8 mouse cellular contexts compared by ENCODE assay signal in genomic region chr12:73537499-73538138, GRCm38 (mm10). TPM values are rescaled to one million over a fixed set of nuclear protein-coding genes. Genes with fewer than 3 reads are reported as not detected.
DNase-seq lines count a peak whose midpoint lies in the region; ATAC-seq and TF ChIP-seq lines count a peak whose summit lies in the region.

No protein-coding gene starts in this region.

- peak overlapping the region; percentile 19; the same call in 1 of the 2 replicates for H3K4me2 ChIP-seq in hindbrain, embryonic 16.5 days (ENCODE audit: low read length)
- peak overlapping the region; percentile 66 for H3K4me2 ChIP-seq in liver, embryonic 11.5 days
- H3K4me2 ChIP-seq in stomach, embryonic 15.5 days: peak overlapping the region; percentile 38

- no peak overlapping the region for H3K27ac ChIP-seq in layer of hippocampus, adult 2 months
- H3K27ac ChIP-seq in hindbrain, embryonic 16.5 days (ENCODE audit: low read depth, low read length): no peak overlapping the region
- H3K27ac ChIP-seq in liver, embryonic 11.5 days (ENCODE audit: low read depth, low read length): no peak overlapping the region
- H3K27ac ChIP-seq in stomach, embryonic 15.5 days: no peak overlapping the region

- H3K4me1 ChIP-seq in hindbrain, embryonic 16.5 days (ENCODE audit: control insufficient read depth, insufficient read depth, low read depth, low read length): no peaks in the 10 kb centered on the region
- no peaks in the 10 kb centered on the region; the same call in 1 of the 2 replicates for H3K4me1 ChIP-seq in liver, embryonic 11.5 days (replicated peaks; ENCODE audit: control insufficient read depth, insufficient read depth, low read length)
- 0 out of 2 replicates have a peak, but pooled peaks cover 3% of the 10 kb centered on the region for H3K4me1 ChIP-seq in stomach, embryonic 15.5 days

- ATAC-seq in common myeloid progenitor, adult 5-6 weeks (replicated peaks; ENCODE audit: low read depth, poor library complexity, severe bottlenecking): peak; percentile 80
- no peak for ATAC-seq in hindbrain, embryonic 16.5 days
- ATAC-seq in liver, embryonic 11.5 days (replicated peaks; ENCODE audit: low FRiP score): peak; percentile 61
- ATAC-seq in stomach, embryonic 15.5 days (ENCODE audit: insufficient read depth, low FRiP score, low read depth): peak; percentile 49; the same call in 1 of the 2 replicates
- no peak for ATAC-seq in erythroid progenitor cell, adult 5-6 weeks (replicated peaks; ENCODE audit: low FRiP score, poor library complexity, severe bottlenecking)

- no peak overlapping the region for H3K4me3 ChIP-seq in layer of hippocampus, adult 2 months
- no peak overlapping the region for H3K4me3 ChIP-seq in hindbrain, embryonic 16.5 days (ENCODE audit: low read length)
- peak overlapping the region; percentile 37 for H3K4me3 ChIP-seq in liver, embryonic 11.5 days (ENCODE audit: low read depth, low read length)
- peak overlapping the region; percentile 26; the same call in 1 of the 2 replicates for H3K4me3 ChIP-seq in stomach, embryonic 15.5 days (replicated peaks)

- no peaks in the 10 kb centered on the region for H3K9me3 ChIP-seq in hindbrain, embryonic 16.5 days (ENCODE audit: control insufficient read depth, low read length)
- H3K9me3 ChIP-seq in liver, embryonic 11.5 days (ENCODE audit: control insufficient read depth, low read length): no peaks in the 10 kb centered on the region
- H3K9me3 ChIP-seq in stomach, embryonic 15.5 days: no peaks in the 10 kb centered on the region

- peak; percentile 36 for TF ChIP-seq CTCF in layer of hippocampus, adult 2 months (conservative IDR thresholded peaks at IDR 0.05)

- no peak for DNase-seq in layer of hippocampus, adult 2 months (ENCODE audit: low spot score in 2 of 2)
- no peak for DNase-seq in layer of hippocampus, adult 8-10 months (ENCODE audit: low spot score in 2 of 2)
- DNase-seq in liver, embryonic 11.5 days (ENCODE audit: low spot score): peak; percentile 52
- DNase-seq in spleen, adult 12 weeks (ENCODE audit: low spot score): no peak

- no peaks in the 10 kb centered on the region for H3K36me3 ChIP-seq in hindbrain, embryonic 16.5 days (ENCODE audit: control insufficient read depth, insufficient read depth, low read length)
- no peaks in the 10 kb centered on the region for H3K36me3 ChIP-seq in liver, embryonic 11.5 days (ENCODE audit: control insufficient read depth, insufficient read depth, low read length)
- no peaks in the 10 kb centered on the region for H3K36me3 ChIP-seq in stomach, embryonic 15.5 days

- H3K27me3 ChIP-seq in hindbrain, embryonic 16.5 days (replicated peaks; ENCODE audit: control insufficient read depth, insufficient read depth, low read length): peaks cover 5% of the 10 kb centered on the region
- H3K27me3 ChIP-seq in liver, embryonic 11.5 days (replicated peaks; ENCODE audit: control insufficient read depth, insufficient read depth, low read length): no peaks in the 10 kb centered on the region
- no peaks in the 10 kb centered on the region for H3K27me3 ChIP-seq in stomach, embryonic 15.5 days (replicated peaks)

- WGBS in hindbrain, embryonic 16.5 days: 28% methylated on average over 17 of the region's 17 CpGs
- 24% methylated on average over 17 of the region's 17 CpGs for WGBS in liver, embryonic 11.5 days
- WGBS in stomach, embryonic 15.5 days: 34% methylated on average over 17 of the region's 17 CpGs

- no peak overlapping the region for H3K9ac ChIP-seq in hindbrain, embryonic 16.5 days (ENCODE audit: low read depth, low read length)
- H3K9ac ChIP-seq in liver, embryonic 11.5 days (ENCODE audit: low read depth, low read length): no peak overlapping the region
- H3K9ac ChIP-seq in stomach, embryonic 15.5 days: no peak overlapping the region

RNA-seq across cellular contexts. Expression of gene Tmem30b, which starts 8.6 kb away (rescaled TPM):
- total RNA-seq in layer of hippocampus, adult 2 months (2021): not detected
- total RNA-seq in layer of hippocampus, adult 8-10 months (2022): under 1 TPM in 1 of 4 experiments, not detected in 3; 0.11 TPM
- 0.46 TPM in 1 of 2 replicates, not detected in the other for total RNA-seq in common myeloid progenitor, adult 5-6 weeks (2017)
- polyA plus RNA-seq in hindbrain, embryonic 16.5 days (2015; fragmentation: Nextera tagmentation; extraction: Ambion mirVana): 0.21 and 0.40 TPM in 2 replicates
- 0.58 and 0.94 TPM in 2 replicates for polyA plus RNA-seq in liver, embryonic 11.5 days (2014; fragmentation: Nextera tagmentation; extraction: Ambion mirVana)
- 30.7 and 34.2 TPM in 2 replicates for polyA plus RNA-seq in stomach, embryonic 15.5 days (2015; fragmentation: Nextera tagmentation; extraction: Ambion mirVana)
- total RNA-seq in erythroid progenitor cell, adult 5-6 weeks (2015; ENCODE audit: low replicate concordance): not detected in 2 replicates
- total RNA-seq in erythroid progenitor cell, adult 5-6 weeks (2017; ENCODE audit: low replicate concordance): 0.51 TPM in 1 of 2 replicates, not detected in the other

RNA-seq across cellular contexts. Expression of gene Prkch, which starts 47.0 kb away (rescaled TPM):
- 1 to 10 TPM; 3.2 to 3.7 TPM for total RNA-seq in layer of hippocampus, adult 2 months (2021)
- total RNA-seq in layer of hippocampus, adult 8-10 months (2022): 1 to 10 TPM; 3.2 to 5.6 (median 4.3) TPM
- 15.9 and 18.0 TPM in 2 replicates for total RNA-seq in common myeloid progenitor, adult 5-6 weeks (2017)
- polyA plus RNA-seq in hindbrain, embryonic 16.5 days (2015; fragmentation: Nextera tagmentation; extraction: Ambion mirVana): 6.4 and 6.9 TPM in 2 replicates
- 5.7 and 6.4 TPM in 2 replicates for polyA plus RNA-seq in liver, embryonic 11.5 days (2014; fragmentation: Nextera tagmentation; extraction: Ambion mirVana)
- 11.2 and 11.9 TPM in 2 replicates for polyA plus RNA-seq in stomach, embryonic 15.5 days (2015; fragmentation: Nextera tagmentation; extraction: Ambion mirVana)
- 2.5 and 5.0 TPM in 2 replicates for total RNA-seq in erythroid progenitor cell, adult 5-6 weeks (2015; ENCODE audit: low replicate concordance)
- total RNA-seq in erythroid progenitor cell, adult 5-6 weeks (2017; ENCODE audit: low replicate concordance): 2.6 and 3.4 TPM in 2 replicates

Comparison
In these comparisons a context has a peak if more than half of its experiments do, and no peak if none do; other contexts are left out.
1. H3K4me3 ChIP-seq: peak in liver, embryonic 11.5 days (single experiment) and stomach, embryonic 15.5 days (single experiment); none in layer of hippocampus, adult 2 months (single experiment) and hindbrain, embryonic 16.5 days (single experiment).
2. ATAC-seq: peak in common myeloid progenitor, adult 5-6 weeks (single experiment), liver, embryonic 11.5 days (single experiment) and stomach, embryonic 15.5 days (single experiment); none in hindbrain, embryonic 16.5 days (single experiment) and erythroid progenitor cell, adult 5-6 weeks (single experiment).
3. Peak in every context shown above with its lines, with median percentiles within 50 percentile points of each other: H3K4me2 ChIP-seq.